Mouse (Mus musculus) adrenal gland, adult 8-10 months (tissue): ENCODE results near the gene Ntpcr. TPM values are rescaled to one million over a fixed set of nuclear protein-coding genes. Genes with fewer than 3 reads are reported as not detected.

Experiments used
- DNase-seq: peaks from one replicate; pipeline ENCODE4 v3.0.0; 2022
- total RNA-seq, 4 experiments: library from RNA; stranded (reverse); gene quantifications; 2 replicates each; pipeline ENCODE4 v1.2.4; 2022

Ntpcr gene
- total RNA-seq, result 10 to 100 TPM; 21.1 to 25.4 (median 23.7) TPM

- DNase-seq, result no peak
Observed at GRCm38 (mm10) chr8:125729746-125730145, at the start of gene Ntpcr. TSS of gene Ntpcr (plus strand) at chr8:125729963.

GRCm38 (mm10) chr8:125680851-125681408 is 48.8 kb upstream of the Ntpcr start:
- DNase-seq, result no peak

- no peak for DNase-seq
Observed at GRCm38 (mm10) chr8:125685216-125685760, 44.5 kb upstream of the Ntpcr start.

GRCm38 (mm10) chr8:125686221-125686865 is 43.4 kb upstream of the Ntpcr start:
- no peak for DNase-seq

GRCm38 (mm10) chr8:125690166-125690915 is 39.4 kb upstream of the Ntpcr start:
- DNase-seq, result no peak

GRCm38 (mm10) chr8:125690961-125691360 is 38.8 kb upstream of the Ntpcr start:
- DNase-seq, result no peak

GRCm38 (mm10) chr8:125692447-125692846 is 37.3 kb upstream of the Ntpcr start:
- DNase-seq, result no peak

- DNase-seq, result no peak
Observed at GRCm38 (mm10) chr8:125693197-125693596, 36.6 kb upstream of the Ntpcr start.

- DNase-seq, result no peak
Observed at GRCm38 (mm10) chr8:125695951-125696350, 33.8 kb upstream of the Ntpcr start.

- DNase-seq, result no peak
Observed at GRCm38 (mm10) chr8:125699391-125700025, 30.3 kb upstream of the Ntpcr start.

GRCm38 (mm10) chr8:125700407-125700806 is 29.4 kb upstream of the Ntpcr start:
- DNase-seq, result no peak

GRCm38 (mm10) chr8:125702868-125703473 is 26.8 kb upstream of the Ntpcr start:
- no peak for DNase-seq

GRCm38 (mm10) chr8:125704434-125704833 is 25.3 kb upstream of the Ntpcr start:
- DNase-seq, result no peak

- DNase-seq, result no peak
Observed at GRCm38 (mm10) chr8:125705816-125706215, 23.9 kb upstream of the Ntpcr start.

- DNase-seq, result no peak
Observed at GRCm38 (mm10) chr8:125709171-125709570, 20.6 kb upstream of the Ntpcr start.

- no peak for DNase-seq
Observed at GRCm38 (mm10) chr8:125711514-125711913, 18.2 kb upstream of the Ntpcr start.

- DNase-seq, result no peak
Observed at GRCm38 (mm10) chr8:125716211-125716610, 13.6 kb upstream of the Ntpcr start.

GRCm38 (mm10) chr8:125716613-125717012 is 13.2 kb upstream of the Ntpcr start:
- no peak for DNase-seq

GRCm38 (mm10) chr8:125718914-125719313 is 10.8 kb upstream of the Ntpcr start:
- no peak for DNase-seq

GRCm38 (mm10) chr8:125722675-125723074 is 7.1 kb upstream of the Ntpcr start:
- no peak for DNase-seq

- DNase-seq, result no peak
Observed at GRCm38 (mm10) chr8:125723437-125723836, 6.3 kb upstream of the Ntpcr start.

GRCm38 (mm10) chr8:125725037-125725820 is 4.5 kb upstream of the Ntpcr start:
- no peak for DNase-seq
